Mouse (Mus musculus): Measurements from ENCODE around the gene Chst12.
"Not testable (repeated sequence)": the region's sequence is repeated elsewhere in the genome, so short reads cannot be mapped to it uniquely, and the experiment has no call there.

The Chst12 gene

GRCm38 (mm10) chr5:140505208-140505780 is at the start of gene Chst12:
TSS of gene Chst12 (plus strand) at chr5:140505550.
- DNase-seq (ENCODE audit: low spot score in 2 of 2), result peak; percentile 96 to 98

- DNase-seq (ENCODE audit: low spot score in 2 of 2), result no peak
Observed at GRCm38 (mm10) chr5:140461476-140461875, 43.9 kb upstream of the Chst12 start.

GRCm38 (mm10) chr5:140463151-140463550 is 42.2 kb upstream of the Chst12 start:
- DNase-seq (ENCODE audit: low spot score in 2 of 2), result not testable (repeated sequence)

GRCm38 (mm10) chr5:140464943-140465342 is 40.4 kb upstream of the Chst12 start:
- no peak for DNase-seq (ENCODE audit: low spot score in 2 of 2)

GRCm38 (mm10) chr5:140472336-140472735 is 33.0 kb upstream of the Chst12 start:
- no peak for DNase-seq (ENCODE audit: low spot score in 2 of 2)

GRCm38 (mm10) chr5:140481458-140481857 is 23.9 kb upstream of the Chst12 start:
- DNase-seq (ENCODE audit: low spot score in 2 of 2), result no peak

- no peak for DNase-seq (ENCODE audit: low spot score in 2 of 2)
Observed at GRCm38 (mm10) chr5:140491142-140491541, 14.2 kb upstream of the Chst12 start.

GRCm38 (mm10) chr5:140492684-140493233 is 12.6 kb upstream of the Chst12 start:
- DNase-seq (ENCODE audit: low spot score in 2 of 2), result no peak

GRCm38 (mm10) chr5:140498176-140498575 is 7.2 kb upstream of the Chst12 start:
- DNase-seq (ENCODE audit: low spot score in 2 of 2), result no peak

DNA sequence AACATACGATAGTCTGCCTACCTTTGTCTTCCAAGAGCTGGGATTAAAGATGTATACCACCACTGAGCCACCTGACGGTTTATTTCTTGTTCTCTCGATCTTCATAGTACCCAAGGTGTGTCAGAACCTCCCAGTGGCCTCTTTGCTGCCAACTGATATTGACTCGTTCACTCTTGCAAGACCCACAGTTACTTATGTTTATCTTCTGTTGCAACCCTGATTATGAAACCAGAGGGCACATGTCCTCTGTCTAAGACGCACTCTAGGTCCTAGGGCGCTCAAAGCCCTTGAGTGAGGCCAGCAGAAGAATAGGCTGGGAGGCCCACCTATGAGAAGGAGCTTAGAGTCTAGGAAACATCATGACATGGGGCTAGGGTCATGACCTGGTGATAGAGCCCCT is 4.6 kb upstream of the Chst12 start:
- no peak for DNase-seq (ENCODE audit: low spot score in 2 of 2)

DNA sequence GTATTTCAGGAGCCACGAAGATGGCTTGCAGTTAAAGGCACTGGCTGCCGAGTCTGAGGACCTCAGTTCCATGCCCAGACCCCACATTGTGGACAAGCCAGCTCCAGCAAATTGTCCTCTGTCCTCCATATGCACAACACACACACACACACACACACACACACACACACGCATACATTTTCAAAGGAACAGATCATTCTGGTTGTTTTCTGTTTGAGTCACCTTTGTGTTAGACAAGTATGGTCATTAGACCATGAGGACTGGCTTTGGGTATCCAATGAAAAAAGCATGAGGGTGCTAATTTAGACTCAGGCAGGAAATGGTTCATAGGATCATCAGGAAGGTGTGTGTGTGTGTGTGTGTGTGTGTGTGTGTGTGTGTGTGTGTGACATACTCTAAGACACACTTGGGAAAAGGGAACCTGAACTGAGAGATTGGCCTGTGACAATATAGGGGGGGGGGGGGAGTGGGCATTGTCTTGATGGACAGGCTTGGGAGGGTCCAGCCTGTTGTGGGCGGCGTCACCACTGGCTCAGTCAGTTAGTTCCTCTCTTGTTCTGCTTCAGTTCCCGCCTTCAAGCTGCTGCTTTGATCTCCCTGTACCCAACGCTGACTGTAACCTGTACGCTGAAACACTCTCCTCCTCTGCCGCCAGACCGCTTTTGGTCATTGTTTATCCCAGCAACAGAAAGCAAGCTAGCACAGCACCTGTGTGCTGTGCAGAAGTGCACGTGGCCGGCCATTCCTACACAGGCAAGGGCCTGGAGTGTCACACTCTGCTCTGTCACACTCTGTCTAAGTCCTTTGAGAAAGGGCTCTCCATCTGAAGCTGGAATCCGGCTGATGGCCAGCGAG is 3.1 kb upstream of the Chst12 start:
- no peak for DNase-seq (ENCODE audit: low spot score in 2 of 2)

- DNase-seq (ENCODE audit: low spot score in 2 of 2), result not testable (repeated sequence)
Observed at GRCm38 (mm10) chr5:140502925-140503324, 2.4 kb upstream of the Chst12 start.

DNA sequence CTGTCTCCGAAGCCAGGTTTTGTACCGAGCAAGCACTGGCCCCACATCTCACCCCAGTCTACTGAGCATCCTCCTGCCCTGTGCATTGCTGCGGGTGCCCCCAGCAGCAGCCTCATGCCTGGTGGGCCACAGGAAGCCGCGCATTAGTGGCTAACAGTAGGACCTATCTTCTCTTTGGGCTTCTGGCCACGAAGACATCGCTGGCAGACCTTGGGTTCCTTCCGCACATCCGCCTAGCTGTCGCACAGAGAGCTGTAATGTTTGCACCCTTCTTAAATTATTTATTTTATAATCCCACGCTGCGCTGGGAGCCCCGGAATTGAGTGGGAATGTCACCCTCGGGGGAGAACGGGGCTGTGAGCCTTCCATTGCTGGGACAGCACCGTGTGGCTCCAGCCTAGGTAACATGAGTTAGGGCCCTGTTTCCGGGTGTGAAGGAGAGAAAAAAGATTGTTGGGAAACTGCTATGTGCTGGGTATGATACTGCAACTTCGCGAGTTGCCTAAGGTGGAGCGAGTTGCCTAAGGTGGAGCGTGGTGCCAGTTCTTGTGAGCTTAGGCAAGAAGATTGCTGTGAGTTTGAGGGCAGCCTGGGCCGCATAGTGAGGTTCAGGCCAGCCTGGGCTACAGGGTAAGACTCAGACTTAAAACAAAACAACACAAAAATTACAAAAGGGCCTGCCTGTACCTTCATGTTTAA is 895 bp downstream of the Chst12 start:
- DNase-seq (ENCODE audit: low spot score in 2 of 2), result no peak

DNA sequence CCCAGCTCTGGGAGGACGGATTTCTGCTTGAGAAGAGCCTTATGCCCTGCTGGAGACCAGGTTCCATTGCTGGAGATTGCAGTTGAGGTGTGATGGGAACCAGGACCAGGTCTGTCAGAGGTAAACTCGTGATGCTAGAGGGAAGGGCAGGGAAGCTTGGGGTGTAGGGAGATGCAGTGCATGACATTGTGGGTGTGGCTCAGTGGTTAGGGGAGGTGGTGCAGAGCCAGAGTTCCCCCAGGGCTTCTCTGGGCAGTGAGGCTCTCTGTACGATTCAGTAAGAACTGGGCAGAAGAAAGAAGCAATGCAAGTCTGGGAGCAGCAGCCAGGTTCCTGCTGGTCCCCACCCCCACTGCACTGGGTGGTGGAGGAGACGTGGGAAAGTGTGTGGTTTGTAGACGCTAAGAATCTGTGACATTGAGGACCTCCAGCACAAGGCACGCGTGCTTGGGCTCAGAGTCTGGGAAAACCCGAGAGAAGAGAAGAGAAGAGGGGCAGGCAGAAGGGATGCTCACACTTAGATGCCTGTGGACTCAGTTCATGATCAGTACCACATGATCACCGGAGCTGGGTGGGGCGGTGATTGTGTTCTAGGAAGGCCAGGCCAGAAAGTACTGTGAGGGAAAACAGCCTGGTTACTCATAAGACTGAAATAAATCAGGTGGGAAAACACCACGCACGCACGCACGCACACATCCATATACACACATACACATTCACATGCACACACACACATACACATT is 2.3 kb downstream of the Chst12 start:
- DNase-seq (ENCODE audit: low spot score in 2 of 2), result no peak

DNA sequence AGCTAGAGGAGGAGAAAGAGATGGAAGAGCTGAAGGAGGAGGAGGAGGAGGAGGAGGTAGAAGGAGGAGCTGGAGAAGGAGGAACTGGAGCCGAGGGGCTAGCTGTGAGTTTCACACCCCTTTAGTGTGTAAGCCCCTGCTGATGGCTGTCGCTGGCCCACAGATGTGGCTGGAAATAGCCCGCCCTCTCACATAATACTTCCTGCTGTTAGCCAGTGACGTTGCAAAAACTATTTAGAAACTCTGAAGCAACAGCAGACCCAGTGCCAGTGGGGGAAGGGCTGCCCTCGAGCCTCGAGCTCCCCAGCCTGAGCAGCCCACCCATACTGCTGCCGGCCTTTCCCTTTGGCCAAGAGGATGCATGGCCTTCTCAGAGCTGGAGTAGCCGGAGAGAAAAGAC is 3.3 kb downstream of the Chst12 start:
- no peak for DNase-seq (ENCODE audit: low spot score in 2 of 2)

- no peak for DNase-seq (ENCODE audit: low spot score in 2 of 2)
Observed at GRCm38 (mm10) chr5:140509204-140509603, 3.9 kb downstream of the Chst12 start.

DNA sequence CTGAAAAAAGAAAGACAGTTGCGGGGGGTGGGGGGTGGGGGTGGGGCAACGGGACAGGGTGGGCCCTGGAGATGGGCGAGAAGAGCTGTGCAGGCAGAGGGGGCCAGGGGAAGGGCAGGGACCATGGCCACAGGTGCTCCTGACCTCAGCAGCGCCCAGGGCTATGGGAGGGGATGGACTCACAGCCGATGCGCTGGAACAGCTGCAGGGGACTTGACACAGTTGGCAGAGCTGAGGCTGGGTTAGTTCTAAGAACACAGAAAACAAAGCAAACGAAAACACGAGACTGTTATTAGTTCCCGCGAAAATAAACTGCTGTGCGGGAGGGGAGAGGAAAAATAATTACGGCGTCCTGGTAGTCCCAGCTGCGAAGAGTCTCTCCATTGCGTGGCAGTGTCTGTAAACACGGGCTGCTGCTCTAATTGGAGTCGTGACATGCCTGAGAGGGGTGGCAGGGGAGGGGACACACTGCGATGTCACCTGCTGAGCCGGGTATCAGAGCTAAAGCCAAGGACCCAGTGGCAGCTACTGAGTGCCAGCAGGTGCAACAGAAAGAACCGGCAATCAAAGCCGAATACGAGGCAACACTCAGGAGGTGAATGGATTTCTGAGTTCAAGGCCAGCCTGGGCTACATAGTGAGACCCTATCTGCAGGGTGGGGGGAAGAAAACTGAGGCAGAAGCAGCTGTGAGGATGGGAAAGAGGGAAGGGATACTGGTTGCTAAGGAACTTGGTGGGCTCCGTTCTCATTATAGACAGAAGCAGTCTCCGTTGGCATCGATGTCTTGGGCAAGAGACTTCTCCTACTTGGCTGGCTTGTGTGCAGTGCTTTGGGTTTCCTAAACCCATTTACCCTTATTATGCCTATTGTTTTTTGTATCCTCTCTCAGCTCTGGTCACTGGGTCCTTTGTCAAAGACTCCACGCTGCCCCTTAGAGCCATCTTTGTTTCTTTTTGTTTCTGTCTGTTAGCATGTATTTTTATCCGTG is 5.0 kb downstream of the Chst12 start:
- no peak for DNase-seq (ENCODE audit: low spot score in 2 of 2)

GRCm38 (mm10) chr5:140513921-140514320 is 8.6 kb downstream of the Chst12 start:
- no peak for DNase-seq (ENCODE audit: low spot score in 2 of 2)

DNA sequence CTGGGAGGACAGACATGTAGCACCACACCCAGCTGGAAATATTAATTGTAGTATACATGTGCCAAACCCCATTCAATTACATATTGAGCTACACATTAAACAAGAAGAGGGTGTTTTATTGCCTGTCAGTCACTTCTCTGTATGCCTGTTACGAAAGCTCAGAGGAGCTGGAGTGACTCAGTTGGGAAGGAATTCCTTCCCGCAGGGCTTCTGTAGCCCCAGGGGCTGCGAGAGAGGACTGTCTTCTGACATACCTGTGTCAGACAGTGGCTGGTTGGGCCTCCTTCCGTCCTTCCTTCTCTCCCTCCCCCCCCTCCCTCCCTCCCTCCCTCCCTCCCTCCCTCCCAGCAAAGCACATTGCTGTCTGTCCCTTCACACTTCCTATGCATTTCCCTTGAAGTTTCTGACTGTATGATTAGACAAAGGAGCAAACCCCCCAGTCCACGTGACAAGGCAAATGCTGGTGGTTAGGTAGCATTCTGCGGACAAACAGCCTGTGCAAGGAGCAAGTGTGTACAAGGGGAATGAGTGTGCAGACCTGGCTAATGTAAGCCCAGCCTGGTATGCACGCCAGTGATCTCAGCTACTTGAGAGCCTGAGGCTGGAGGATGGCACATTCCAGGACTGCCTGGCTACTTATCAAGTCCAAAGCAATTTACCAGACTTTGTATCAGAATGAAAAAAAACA is 9.6 kb downstream of the Chst12 start:
- no peak for DNase-seq (ENCODE audit: low spot score in 2 of 2)

Data from frontal cortex, postnatal 25 days (tissue).